Mouse (Mus musculus): ENCODE data around the gene Ccar1.

DNA sequence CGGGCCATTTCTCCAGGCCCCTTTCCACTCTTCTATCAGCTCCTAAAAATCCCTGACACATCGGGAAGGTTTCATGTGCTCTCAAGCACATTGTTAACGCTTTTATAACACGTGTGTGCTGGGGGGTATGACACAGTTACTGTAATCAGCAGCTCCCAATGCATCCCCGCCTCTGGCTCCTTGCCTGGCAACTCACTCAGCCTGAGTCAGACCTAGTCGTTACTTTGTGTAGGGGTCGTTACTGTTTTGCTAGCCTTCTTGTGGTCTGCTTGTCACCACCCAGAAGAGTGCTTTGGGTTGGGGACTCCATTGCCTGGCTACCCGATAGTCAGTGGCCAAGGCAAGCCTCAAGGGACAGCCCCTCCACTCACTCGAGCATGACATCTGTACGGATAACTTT, 61.3 kb downstream of the Ccar1 start:
- no peak for TF ChIP-seq CTCF (IDR thresholded peaks at IDR 0.05; ENCODE audit: borderline replicate concordance, insufficient read depth, low read depth, low read length)
- TF ChIP-seq POLR2A (IDR thresholded peaks at IDR 0.05; ENCODE audit: borderline replicate concordance, insufficient read depth, low read length), result no peak

Data from cerebellum, adult 2 months (tissue).